Mouse (Mus musculus): Measurements from ENCODE around the gene Hypk. TPM values are rescaled to one million over a fixed set of nuclear protein-coding genes. Genes with fewer than 3 reads are reported as not detected.
"Not testable (repeated sequence)": the region's sequence is repeated elsewhere in the genome, so short reads cannot be mapped to it uniquely, and the experiment has no call there.

Gene Hypk
- polyA plus RNA-seq, 1 experiment: 35.6 TPM

DNA sequence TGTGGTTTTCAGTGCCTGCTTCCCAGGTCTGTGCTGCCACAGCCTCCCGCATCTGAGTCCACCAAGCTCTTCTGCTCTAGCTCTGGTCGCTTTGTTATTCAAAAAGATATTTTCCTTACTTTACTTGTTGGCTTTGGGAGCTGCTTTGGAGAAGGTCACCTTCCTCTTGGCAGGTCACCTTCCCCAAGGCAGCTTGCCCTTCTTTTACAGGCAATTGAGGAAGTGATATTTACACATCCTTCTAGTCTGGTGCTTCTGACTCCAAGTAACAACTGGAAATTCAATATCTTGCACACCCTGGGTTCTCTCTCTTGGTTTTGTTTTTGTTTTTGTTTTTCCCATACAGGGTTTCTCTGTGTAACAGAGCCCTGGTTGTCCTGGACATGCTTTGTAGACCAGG, 31.3 kb downstream of the Hypk start:
- DNase-seq (ENCODE audit: extremely low spot score in 1 of 2, low spot score in 1 of 2): not testable (repeated sequence)

DNA sequence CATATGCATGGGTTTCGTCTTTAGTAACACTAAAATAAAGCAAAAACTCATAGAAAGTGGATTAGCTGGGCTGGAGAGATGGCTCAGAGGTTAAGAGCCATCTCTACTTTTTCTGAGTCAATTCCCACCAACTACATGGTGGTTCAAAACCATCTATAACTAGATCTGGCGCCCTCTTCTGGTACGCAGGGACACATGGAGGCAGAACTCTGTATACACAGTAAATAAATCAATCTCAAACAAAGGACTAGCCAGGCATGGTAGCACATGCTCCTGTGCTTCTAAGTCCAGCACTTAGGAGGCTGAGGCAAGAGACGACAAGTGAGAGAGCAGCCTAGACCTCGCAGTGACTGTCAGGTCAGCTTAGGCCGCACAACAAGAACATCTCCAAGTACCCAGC, 48.5 kb downstream of the Hypk start:
- not testable (repeated sequence) for DNase-seq (ENCODE audit: extremely low spot score in 1 of 2, low spot score in 1 of 2)

DNA sequence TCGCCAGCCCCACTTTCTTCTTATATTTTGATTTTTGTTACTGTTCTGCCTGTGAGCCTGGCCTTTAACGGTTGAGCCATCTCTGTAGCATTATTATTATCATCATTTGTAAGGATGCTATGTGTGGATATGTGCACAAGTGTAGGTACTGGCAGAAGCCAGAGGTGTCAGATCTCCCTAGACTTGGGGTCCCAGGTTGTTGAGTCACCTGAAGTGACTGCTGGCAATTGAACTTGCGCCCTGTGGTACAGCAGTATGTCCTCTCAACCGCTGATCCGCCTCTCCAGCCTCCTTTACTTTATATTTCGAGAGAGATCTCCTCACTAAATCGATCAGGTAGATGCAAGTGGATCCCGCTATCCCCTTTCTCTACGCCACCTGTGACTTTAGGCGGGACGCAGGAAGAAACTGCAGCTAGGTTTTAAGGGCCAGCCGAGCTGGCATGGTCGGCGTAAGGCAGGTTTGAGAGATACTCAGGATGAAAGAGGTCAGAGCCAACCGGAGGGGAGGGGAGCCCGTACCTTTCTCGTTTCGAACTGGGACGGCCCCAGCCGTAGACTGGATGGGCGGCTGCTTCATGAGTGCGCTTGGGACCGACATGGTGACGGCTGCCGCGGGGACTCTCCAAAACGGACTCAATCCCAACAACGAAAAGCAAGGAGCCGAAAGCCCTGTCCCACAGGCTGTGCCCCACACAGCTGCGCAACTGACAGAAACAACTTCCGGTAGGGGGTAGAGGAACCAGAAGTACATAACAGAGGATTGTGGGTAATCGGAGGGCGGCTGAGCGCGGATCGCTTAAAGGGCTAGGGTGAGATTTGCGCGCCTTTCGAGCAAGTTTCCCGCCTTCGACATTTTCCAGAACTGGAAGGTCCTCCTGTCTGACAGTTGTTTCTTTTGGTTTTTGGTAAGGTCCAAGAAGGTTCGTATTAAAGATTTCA, 53.1 kb downstream of the Hypk start, which contains the start of the genes Mfap1a and Wdr76:
Mfap1a (minus strand) TSS at position 724 of the 941 bp plus-strand sequence.
Wdr76 (plus strand) TSS at position 782 of the 941 bp plus-strand sequence.
- DNase-seq (ENCODE audit: extremely low spot score in 1 of 2, low spot score in 1 of 2): peak; percentile 81 to 92

DNA sequence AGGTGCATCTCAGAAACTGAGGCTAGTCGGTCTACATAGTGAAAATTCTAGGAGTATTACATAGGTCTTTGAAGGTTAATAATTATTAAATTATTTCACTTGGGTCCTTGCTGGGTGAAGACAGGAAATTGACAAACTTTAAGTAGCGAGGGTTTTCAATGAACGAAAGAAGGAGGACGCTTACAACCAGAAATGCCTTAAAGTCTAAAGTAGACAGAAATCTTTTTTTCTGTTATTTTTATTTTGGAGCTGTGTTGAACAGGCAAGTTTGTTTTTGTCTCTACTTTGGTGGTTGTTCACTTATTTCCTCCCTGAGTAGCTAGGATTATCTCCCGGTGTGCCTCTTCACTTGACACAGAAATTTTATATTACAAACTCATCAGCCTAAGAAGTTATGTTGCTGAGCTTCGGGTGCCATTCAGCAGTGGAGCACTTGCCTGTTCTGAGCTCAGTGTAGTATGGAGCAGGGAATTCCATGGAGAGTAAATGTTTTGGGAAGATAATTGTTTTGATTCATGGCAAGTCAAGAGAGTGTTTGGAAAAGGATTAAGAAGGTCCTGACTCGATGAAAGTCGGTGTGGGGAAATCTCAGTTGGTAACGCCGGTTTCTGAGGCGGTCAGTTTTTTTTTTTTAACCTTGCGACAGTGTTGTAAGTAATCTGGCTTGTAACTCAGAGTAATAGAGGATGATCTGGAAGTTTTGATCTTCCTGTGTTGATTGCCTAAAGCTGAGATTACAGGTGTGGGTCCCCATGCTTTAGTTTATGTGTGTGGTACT, 54.3 kb downstream of the Hypk start:
- no peak for DNase-seq (ENCODE audit: extremely low spot score in 1 of 2, low spot score in 1 of 2)

DNA sequence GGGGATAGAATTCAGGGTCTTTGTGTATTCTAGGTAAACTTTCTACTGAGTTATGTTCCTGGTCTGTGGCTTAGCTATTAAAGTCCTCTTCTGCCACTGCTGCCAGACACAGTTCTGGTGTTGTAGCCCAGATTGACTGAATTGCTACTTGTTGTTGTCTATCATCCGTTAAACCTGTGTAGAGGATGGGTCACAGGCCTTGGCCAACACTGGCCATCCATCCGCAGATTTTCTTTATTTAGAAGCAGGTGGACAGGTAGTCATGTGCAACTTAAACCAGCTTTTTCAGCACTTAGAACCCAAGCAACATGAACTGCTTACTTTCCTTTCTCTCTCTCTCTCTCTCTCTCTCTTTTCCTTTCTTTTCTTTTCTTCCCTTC, 54.9 kb downstream of the Hypk start:
- no peak for DNase-seq (ENCODE audit: extremely low spot score in 1 of 2, low spot score in 1 of 2)

Other genes with a start within 250 kb of the Hypk start
- 77.5 and 90.7 TPM in 2 replicates for gene Trp53bp1, start 181.9 kb upstream of the Hypk start, polyA plus RNA-seq (2012; rRNA removed)
- gene Map1a, start 163.7 kb upstream of the Hypk start, polyA plus RNA-seq (2012; rRNA removed): 212 and 218 TPM in 2 replicates
- gene Ppip5k1, start 97.9 kb upstream of the Hypk start, polyA plus RNA-seq (2012; rRNA removed): 96.5 and 104 TPM in 2 replicates
- gene Ckmt1, start 95.6 kb upstream of the Hypk start, polyA plus RNA-seq (2012; rRNA removed): 224 and 248 TPM in 2 replicates
- gene Strc, start 66.1 kb upstream of the Hypk start, polyA plus RNA-seq (2012; rRNA removed): 0.78 and 0.88 TPM in 2 replicates
- 102 TPM in 2 replicates for gene Pdia3, start 39.5 kb upstream of the Hypk start, polyA plus RNA-seq (2012; rRNA removed)
- 8.4 and 8.6 TPM in 2 replicates for gene Catsper2, start 39.5 kb upstream of the Hypk start, polyA plus RNA-seq (2012; rRNA removed)
- 0.60 and 1.3 TPM in 2 replicates for gene Ell3, start 9.0 kb upstream of the Hypk start, polyA plus RNA-seq (2012; rRNA removed)
- gene Serf2, start 4.1 kb upstream of the Hypk start, polyA plus RNA-seq (2012; rRNA removed): 357 and 519 TPM in 2 replicates
- 0.55 and 1.4 TPM in 2 replicates for gene Serinc4, start 3.5 kb downstream of the Hypk start, polyA plus RNA-seq (2012; rRNA removed)
- 36.0 and 38.5 TPM in 2 replicates for gene Mfap1b, start 20.8 kb downstream of the Hypk start, polyA plus RNA-seq (2012; rRNA removed)
- gene Mfap1a, start 53.4 kb downstream of the Hypk start, polyA plus RNA-seq (2012; rRNA removed): 19.4 and 19.9 TPM in 2 replicates
- 3.5 and 4.2 TPM in 2 replicates for gene Wdr76, start 53.4 kb downstream of the Hypk start, polyA plus RNA-seq (2012; rRNA removed)

Measured in frontal cortex, adult 2 months (tissue).